Mouse (Mus musculus): ENCODE results near the gene Cacna1s.

DNA sequence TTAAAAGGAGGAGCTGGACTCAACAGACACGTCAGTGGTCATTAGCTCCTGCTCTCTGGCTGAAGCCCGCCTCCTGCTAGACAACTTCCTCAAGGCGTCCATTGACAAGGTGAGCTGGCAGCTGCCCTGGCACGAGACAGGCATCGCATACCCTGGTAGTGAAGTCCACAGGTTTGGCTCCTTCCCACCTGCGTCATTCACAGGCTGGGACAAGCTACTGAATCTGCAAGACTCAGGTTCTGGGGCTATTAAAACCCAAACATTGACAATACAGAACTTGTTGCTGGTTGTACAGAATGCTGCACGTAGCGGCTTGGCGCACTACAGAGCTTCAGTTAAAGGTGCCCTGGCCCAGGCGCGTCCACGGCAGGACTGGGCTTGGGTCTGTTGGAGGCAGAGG, 107.7 kb downstream of the Cacna1s start:
- TF ChIP-seq CHD2 (IDR thresholded peaks at IDR 0.05; ENCODE audit: low read depth, low read length) (no peak), ZNF384 (IDR thresholded peaks at IDR 0.05; ENCODE audit: low read depth, low read length) (no peak), ZC3H11A (IDR thresholded peaks at IDR 0.05; ENCODE audit: borderline replicate concordance, low read depth, low read length) (no peak), HCFC1 (IDR thresholded peaks at IDR 0.05; ENCODE audit: borderline replicate concordance, insufficient read depth, low read length) (no peak)

Measured in ES-E14 (cell line).